In genomic region chr8:13550718-13551573, GRCm38 (mm10) we compare ENCODE assay signal across 8 mouse cellular contexts. TPM values are rescaled to one million over a fixed set of nuclear protein-coding genes. Genes with fewer than 3 reads are reported as not detected.
DNase-seq lines count a peak whose midpoint lies in the region; ATAC-seq lines count a peak whose summit lies in the region.

No protein-coding gene starts in this region.

- 58% methylated on average over 9 of the region's 9 CpGs for WGBS in embryonic facial prominence, embryonic 14.5 days
- WGBS in heart, embryonic 11.5 days (ENCODE audit: insufficient replicate concordance), result 48% methylated on average over 9 of the region's 9 CpGs
- WGBS in kidney, embryonic 15.5 days, result 47% methylated on average over 9 of the region's 9 CpGs
- 52% methylated on average over 9 of the region's 9 CpGs for WGBS in limb, embryonic 15.5 days

- H3K4me3 ChIP-seq in embryonic facial prominence, embryonic 14.5 days (ENCODE audit: low read depth, low read length), result no peak overlapping the region
- no peak overlapping the region for H3K4me3 ChIP-seq in heart, embryonic 11.5 days (ENCODE audit: low read depth, low read length)
- H3K4me3 ChIP-seq in kidney, embryonic 15.5 days (replicated peaks), result no peak overlapping the region
- no peak overlapping the region for H3K4me3 ChIP-seq in limb, embryonic 15.5 days

- H3K9me3 ChIP-seq in embryonic facial prominence, embryonic 14.5 days (ENCODE audit: control insufficient read depth, low read length), result peaks cover 2% of the 10 kb centered on the region; the same call in 1 of the 2 replicates
- no peaks in the 10 kb centered on the region for H3K9me3 ChIP-seq in heart, embryonic 11.5 days (replicated peaks; ENCODE audit: control insufficient read depth, low read length)
- H3K9me3 ChIP-seq in kidney, embryonic 15.5 days (replicated peaks), result no peaks in the 10 kb centered on the region
- H3K9me3 ChIP-seq in limb, embryonic 15.5 days, result no peaks in the 10 kb centered on the region

- no peaks in the 10 kb centered on the region for H3K36me3 ChIP-seq in embryonic facial prominence, embryonic 14.5 days (ENCODE audit: control insufficient read depth, insufficient read depth, low read length)
- no peaks in the 10 kb centered on the region for H3K36me3 ChIP-seq in heart, embryonic 11.5 days (ENCODE audit: control insufficient read depth, insufficient read depth, low read length)
- H3K36me3 ChIP-seq in kidney, embryonic 15.5 days, result no peaks in the 10 kb centered on the region
- no peaks in the 10 kb centered on the region for H3K36me3 ChIP-seq in limb, embryonic 15.5 days

- H3K27me3 ChIP-seq in embryonic facial prominence, embryonic 14.5 days (replicated peaks; ENCODE audit: control insufficient read depth, insufficient read depth, low read length), result no peaks in the 10 kb centered on the region
- H3K27me3 ChIP-seq in heart, embryonic 11.5 days (ENCODE audit: control insufficient read depth, insufficient read depth, low read length), result 0 out of 2 replicates have a peak, but pooled peaks cover 5% of the 10 kb centered on the region
- H3K27me3 ChIP-seq in kidney, embryonic 15.5 days, result no peaks in the 10 kb centered on the region
- no peaks in the 10 kb centered on the region for H3K27me3 ChIP-seq in limb, embryonic 15.5 days

- no peak overlapping the region for H3K9ac ChIP-seq in embryonic facial prominence, embryonic 14.5 days (ENCODE audit: low read depth, low read length)
- no peak overlapping the region for H3K9ac ChIP-seq in heart, embryonic 11.5 days (ENCODE audit: low read depth, low read length)
- no peak overlapping the region for H3K9ac ChIP-seq in kidney, embryonic 15.5 days
- no peak overlapping the region for H3K9ac ChIP-seq in limb, embryonic 15.5 days

- H3K27ac ChIP-seq in embryonic facial prominence, embryonic 14.5 days (replicated peaks; ENCODE audit: low read depth, low read length), result no peak overlapping the region; the same call in 1 of the 2 replicates
- no peak overlapping the region for H3K27ac ChIP-seq in heart, embryonic 11.5 days (ENCODE audit: low read depth, low read length)
- H3K27ac ChIP-seq in kidney, embryonic 15.5 days, result no peak overlapping the region
- no peak overlapping the region for H3K27ac ChIP-seq in limb, embryonic 15.5 days

- peak; percentile 98 for DNase-seq in 3T3-L1 (ENCODE audit: low read depth, low spot score)
- DNase-seq in adrenal gland, postnatal 36 days, result peak; percentile 87 to 92
- DNase-seq in embryonic facial prominence, embryonic 14.5 days (ENCODE audit: low spot score), result peak; percentile 96
- peak; percentile 52 to 61 for DNase-seq in monocyte, adult 2 months (ENCODE audit: low read depth in 1 of 2, low spot score in 2 of 2)
- DNase-seq in spleen, postnatal 36 days (ENCODE audit: low spot score in 2 of 2), result peak; percentile 81 to 83

- H3K4me2 ChIP-seq in embryonic facial prominence, embryonic 14.5 days (ENCODE audit: low read depth, low read length), result no peak overlapping the region
- no peak overlapping the region for H3K4me2 ChIP-seq in heart, embryonic 11.5 days
- no peak overlapping the region for H3K4me2 ChIP-seq in kidney, embryonic 15.5 days
- H3K4me2 ChIP-seq in limb, embryonic 15.5 days, result no peak overlapping the region

- peaks cover 7% of the 10 kb centered on the region for H3K4me1 ChIP-seq in embryonic facial prominence, embryonic 14.5 days (ENCODE audit: control insufficient read depth, insufficient read depth, low read length)
- no peaks in the 10 kb centered on the region; the same call in 1 of the 2 replicates for H3K4me1 ChIP-seq in heart, embryonic 11.5 days (ENCODE audit: control insufficient read depth, insufficient read depth, low read length)
- H3K4me1 ChIP-seq in kidney, embryonic 15.5 days, result peaks cover 9% of the 10 kb centered on the region; the same call in 1 of the 2 replicates
- peaks cover 25% of the 10 kb centered on the region for H3K4me1 ChIP-seq in limb, embryonic 15.5 days

- ATAC-seq in embryonic facial prominence, embryonic 14.5 days (ENCODE audit: low read depth), result peak; percentile 93
- peak; percentile 67 for ATAC-seq in heart, embryonic 11.5 days (replicated peaks; ENCODE audit: insufficient number of reproducible peaks, low FRiP score, low TSS enrichment)
- ATAC-seq in kidney, embryonic 15.5 days (replicated peaks; ENCODE audit: low FRiP score), result peak; percentile 87
- peak; percentile 31 for ATAC-seq in limb, embryonic 15.5 days (ENCODE audit: insufficient number of reproducible peaks, low FRiP score, low TSS enrichment, low read depth)

RNA-seq across cellular contexts. Expression of gene 1700029H14Rik, which starts 11.3 kb away (rescaled TPM):
- not detected for total RNA-seq in adrenal gland, postnatal 36 days (2021)
- polyA plus RNA-seq in embryonic facial prominence, embryonic 14.5 days (2014; fragmentation: Nextera tagmentation; extraction: Ambion mirVana), result not detected in 2 replicates
- polyA plus RNA-seq in heart, embryonic 11.5 days (2014; fragmentation: Nextera tagmentation; extraction: Ambion mirVana), result not detected in 2 replicates
- not detected in 2 replicates for polyA plus RNA-seq in kidney, embryonic 15.5 days (2015; fragmentation: Nextera tagmentation; extraction: Ambion mirVana)
- not detected in 2 replicates for polyA plus RNA-seq in limb, embryonic 15.5 days (2015; fragmentation: Nextera tagmentation; extraction: Ambion mirVana)

RNA-seq across cellular contexts. Expression of gene Gas6, which starts 56.7 kb away (rescaled TPM):
- 100 to 1,000 TPM in 1 of 2 experiments, 10 to 100 TPM in 1; 83.7 to 248 TPM for total RNA-seq in adrenal gland, postnatal 36 days (2021)
- polyA plus RNA-seq in embryonic facial prominence, embryonic 14.5 days (2014; fragmentation: Nextera tagmentation; extraction: Ambion mirVana), result 43.2 and 56.9 TPM in 2 replicates
- polyA plus RNA-seq in heart, embryonic 11.5 days (2014; fragmentation: Nextera tagmentation; extraction: Ambion mirVana), result 12.4 and 17.7 TPM in 2 replicates
- 52.2 and 55.3 TPM in 2 replicates for polyA plus RNA-seq in kidney, embryonic 15.5 days (2015; fragmentation: Nextera tagmentation; extraction: Ambion mirVana)
- 69.4 and 96.7 TPM in 2 replicates for polyA plus RNA-seq in limb, embryonic 15.5 days (2015; fragmentation: Nextera tagmentation; extraction: Ambion mirVana)

Comparison
In these comparisons a context has a peak if more than half of its experiments do, and no peak if none do; other contexts are left out.
1. ATAC-seq: peak in every context shown above with its lines; median percentile 93 in embryonic facial prominence, embryonic 14.5 days; 87 in kidney, embryonic 15.5 days; 67 in heart, embryonic 11.5 days; 31 in limb, embryonic 15.5 days.